Mouse (Mus musculus) spleen, adult 2 months (tissue): ENCODE results near the gene Des.

Experiments
- CTCF ChIP-seq: fragments of 200-500 bp; IDR thresholded peaks from 2 replicates; pipeline ENCODE4 v1.5.1; 2011; ENCODE audit warnings: mild to moderate bottlenecking, inconsistent platforms; ENCODE audit not compliant: insufficient read depth, insufficient read length, insufficient replicate concordance; ENCODE audit errors: extremely low read depth
- POLR2A ChIP-seq: fragments of 200-500 bp; IDR thresholded peaks from 2 replicates; pipeline ENCODE4 v1.6.1; 2011; ENCODE audit warnings: low read depth, low read length, inconsistent platforms

- TF ChIP-seq CTCF (no peak), POLR2A (no peak)
Measured at GRCm38 (mm10) chr1:75412196-75412595, 52.1 kb downstream of the Des start.
